17 mouse cellular contexts compared by ENCODE assay signal in the genomic region with DNA sequence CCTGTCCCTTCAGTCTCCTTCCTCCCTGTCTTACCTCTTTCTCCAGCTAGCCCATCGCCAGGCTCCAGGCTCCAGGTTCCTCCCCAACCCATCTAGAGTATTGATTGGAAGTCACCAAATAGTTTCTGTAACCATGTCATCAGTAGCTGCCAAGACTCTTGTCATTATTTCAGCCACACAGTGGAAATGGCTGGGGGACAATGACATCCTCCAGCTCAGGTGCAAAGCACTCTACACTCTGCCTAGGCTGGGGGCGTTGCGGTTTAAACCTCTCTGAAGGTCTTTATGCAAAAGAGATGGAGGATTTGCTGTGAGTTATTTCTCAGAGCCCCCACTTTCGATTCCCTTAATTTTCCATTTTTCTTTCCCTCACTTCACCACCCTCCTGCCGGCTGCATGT.
"Had no signal": no experiment of that assay in that cellular context is flagged by ENCODE, and none has a peak within 500 bp of the region (broad histone marks: within the 10 kb centered on the region; RNA-seq: fewer than 3 reads in every experiment).

No protein-coding gene starts in this region.

- H3K27me3 ChIP-seq: midbrain, embryonic 12.5 days; neural tube, embryonic 12.5 days had no signal

- H3K9ac ChIP-seq: liver, embryonic 14.5 days; lung, embryonic 14.5 days; midbrain, embryonic 12.5 days; neural tube, embryonic 12.5 days had no signal

- DNase-seq: lung, adult 18-20 months; lung, embryonic 14.5 days; lung, postnatal 10 days; lung, postnatal 4 days; midbrain, embryonic 14.5 days; right cerebral cortex, postnatal 25 days; right cerebral cortex, postnatal 4 days; spleen, adult 18-20 months; thymus, adult 18-20 months; thymus, postnatal 14 days; thymus, postnatal 36 days had no signal

- H3K27ac ChIP-seq: liver, embryonic 14.5 days; midbrain, embryonic 10.5 days; midbrain, embryonic 12.5 days; neural tube, embryonic 12.5 days had no signal

- H3K4me1 ChIP-seq: midbrain, embryonic 10.5 days; midbrain, embryonic 12.5 days had no signal

- H3K9me3 ChIP-seq: midbrain, embryonic 10.5 days; midbrain, embryonic 12.5 days; neural tube, embryonic 12.5 days had no signal

- ATAC-seq: midbrain, embryonic 16.5 days had no signal

- H3K4me3 ChIP-seq: midbrain, embryonic 10.5 days; midbrain, embryonic 12.5 days; myocyte; neural tube, embryonic 12.5 days had no signal

- H3K4me2 ChIP-seq: lung, embryonic 14.5 days; midbrain, embryonic 12.5 days; neural tube, embryonic 12.5 days had no signal

- H3K36me3 ChIP-seq: midbrain, embryonic 10.5 days; midbrain, embryonic 12.5 days; neural tube, embryonic 12.5 days had no signal
